Mouse (Mus musculus) MEL (cell line): ENCODE data around the gene Pdia2. TPM values are rescaled to one million over a fixed set of nuclear protein-coding genes. Genes with fewer than 3 reads are reported as not detected.
"Not testable (repeated sequence)": the region's sequence is repeated elsewhere in the genome, so short reads cannot be mapped to it uniquely, and the experiment has no call there.

Experiments used
- DNase-seq: peaks from one replicate; pipeline ENCODE4 v3.0.0; 2011; ENCODE audit warnings: low read depth, low spot score
- H3K27ac ChIP-seq: 2 replicates; pipeline ENCODE4 v1.5.1; 2012; ENCODE audit warnings: low read depth, mild to moderate bottlenecking, control low read depth, low read length, moderate library complexity; ENCODE audit not compliant: control insufficient read depth
- H3K27me3 ChIP-seq, 2 experiments: fragments of 150-350 bp in 1 of 2; sonication (generic) in 1 of 2; 2 replicates each; pipeline ENCODE4 v1.6.1; 2012; ENCODE audit warnings: low read length in 2 of 2, mild to moderate bottlenecking in 2 of 2, improper control_type of control experiment in 1 of 2, moderate library complexity in 1 of 2; ENCODE audit not compliant: insufficient read depth in 2 of 2, control insufficient read depth in 1 of 2
- H3K36me3 ChIP-seq, 2 experiments: 2 replicates each; pipeline ENCODE4 v1.6.1; 2012 to 2014; ENCODE audit warnings: low read length in 2 of 2, improper control_type of control experiment in 1 of 2, inconsistent platforms in 1 of 2, mild to moderate bottlenecking in 1 of 2; ENCODE audit not compliant: insufficient read depth in 2 of 2, control insufficient read depth in 1 of 2
- H3K4me1 ChIP-seq, 2 experiments: fragments of 150-350 bp in 1 of 2; sonication (generic) in 1 of 2; 2 replicates each; pipeline ENCODE4 v1.6.1; 2012; ENCODE audit warnings: low read length in 2 of 2, improper control_type of control experiment in 1 of 2, mild to moderate bottlenecking in 1 of 2; ENCODE audit not compliant: insufficient read depth in 2 of 2, control insufficient read depth in 1 of 2
- H3K4me3 ChIP-seq, 2 experiments: fragments of 150-350 bp in 1 of 2; sonication (generic) in 1 of 2; 2 replicates each; pipeline ENCODE4 v1.5.1; 2012; ENCODE audit warnings: low read depth in 2 of 2, low read length in 2 of 2, mild to moderate bottlenecking in 2 of 2, moderate library complexity in 2 of 2, control low read depth in 1 of 2, improper control_type of control experiment in 1 of 2; ENCODE audit not compliant: control insufficient read depth in 1 of 2, insufficient read depth in 1 of 2
- H3K79me2 ChIP-seq: 2 replicates; pipeline ENCODE4 v1.6.1; 2012; ENCODE audit warnings: mild to moderate bottlenecking, low read length, moderate library complexity; ENCODE audit not compliant: control insufficient read depth, poor library complexity, insufficient read depth
- H3K9ac ChIP-seq: 2 replicates; pipeline ENCODE4 v1.6.1; 2012; ENCODE audit warnings: low read depth, mild to moderate bottlenecking, control low read depth, low read length, moderate library complexity; ENCODE audit not compliant: control insufficient read depth, poor library complexity, severe bottlenecking
- H3K9me3 ChIP-seq: fragments of 150-350 bp; sonication (generic); replicated peaks from 2 replicates; pipeline ENCODE4 v1.6.1; 2012; ENCODE audit warnings: mild to moderate bottlenecking, low read length, improper control_type of control experiment, moderate library complexity; ENCODE audit not compliant: insufficient read depth
- BHLHE40 ChIP-seq: IDR thresholded peaks from 2 replicates; pipeline ENCODE4 v1.6.1; 2012; ENCODE audit warnings: low read depth, mild to moderate bottlenecking, inconsistent platforms, low read length, improper control_type of control experiment, borderline replicate concordance
- CTCF ChIP-seq, 3 experiments: IDR thresholded peaks in 2 of 3; conservative IDR thresholded peaks in 1 of 3; 2 replicates each; pipeline ENCODE4 v1.5.1; 2011 to 2012; ENCODE audit warnings: low read length in 3 of 3, low read depth in 2 of 3, mild to moderate bottlenecking in 2 of 3, improper control_type of control experiment in 1 of 3, inconsistent platforms in 1 of 3, mixed read lengths in 1 of 3, moderate library complexity in 1 of 3; ENCODE audit not compliant: control insufficient read depth in 1 of 3, insufficient read depth in 1 of 3, poor library complexity in 1 of 3, severe bottlenecking in 1 of 3
- E2F4 ChIP-seq: IDR thresholded peaks from 2 replicates; pipeline ENCODE4 v1.6.1; 2011; ENCODE audit warnings: low read depth, low read length, improper control_type of control experiment, borderline replicate concordance
- EP300 ChIP-seq, 2 experiments: IDR thresholded peaks; 2 replicates each; pipeline ENCODE4 v1.6.1; 2011; ENCODE audit warnings: improper control_type of control experiment in 2 of 2, low read length in 2 of 2, low read depth in 1 of 2, mild to moderate bottlenecking in 1 of 2
- ETS1 ChIP-seq: IDR thresholded peaks from 2 replicates; pipeline ENCODE4 v1.6.1; 2012; ENCODE audit warnings: low read depth, mild to moderate bottlenecking, inconsistent platforms, low read length, improper control_type of control experiment, moderate library complexity
- GABPA ChIP-seq: IDR thresholded peaks from 2 replicates; pipeline ENCODE4 v1.6.1; 2012; ENCODE audit warnings: low read depth, mild to moderate bottlenecking, inconsistent platforms, low read length, improper control_type of control experiment, moderate library complexity
- GATA1 ChIP-seq: IDR thresholded peaks from 2 replicates; pipeline ENCODE4 v1.6.1; 2011; ENCODE audit warnings: low read depth, low read length, improper control_type of control experiment
- HCFC1 ChIP-seq: IDR thresholded peaks from 2 replicates; pipeline ENCODE4 v1.6.1; 2012; ENCODE audit warnings: low read depth, mild to moderate bottlenecking, inconsistent platforms, low read length, improper control_type of control experiment, moderate library complexity
- JUND ChIP-seq: IDR thresholded peaks from 2 replicates; pipeline ENCODE4 v1.6.1; 2011; ENCODE audit warnings: low read depth, mild to moderate bottlenecking, improper control_type of control experiment, low read length
- MAZ ChIP-seq: IDR thresholded peaks from 2 replicates; pipeline ENCODE4 v1.6.1; 2012; ENCODE audit warnings: low read depth, mild to moderate bottlenecking, inconsistent platforms, low read length, improper control_type of control experiment
- MYB ChIP-seq: IDR thresholded peaks from 2 replicates; pipeline ENCODE4 v1.6.1; 2011; ENCODE audit warnings: mild to moderate bottlenecking, low read depth, low read length, improper control_type of control experiment
- NELFE ChIP-seq: IDR thresholded peaks from 2 replicates; pipeline ENCODE4 v1.6.1; 2011; ENCODE audit warnings: low read depth, low read length, improper control_type of control experiment
- NRF1 ChIP-seq: IDR thresholded peaks from 2 replicates; pipeline ENCODE4 v1.6.1; 2014; ENCODE audit warnings: low read depth, mild to moderate bottlenecking, inconsistent platforms, low read length, improper control_type of control experiment, moderate library complexity; ENCODE audit not compliant: poor library complexity, insufficient read depth, severe bottlenecking
- POLR2A ChIP-seq, 2 experiments: IDR thresholded peaks; 2 replicates each; pipeline ENCODE4 v1.6.1; 2011 to 2012; ENCODE audit warnings: low read length in 2 of 2, mild to moderate bottlenecking in 2 of 2, control low read depth in 1 of 2, improper control_type of control experiment in 1 of 2, low read depth in 1 of 2, moderate library complexity in 1 of 2; ENCODE audit not compliant: control insufficient read depth in 1 of 2, insufficient read depth in 1 of 2, poor library complexity in 1 of 2
- POLR2AphosphoS5 ChIP-seq: IDR thresholded peaks from 2 replicates; pipeline ENCODE4 v1.6.1; 2012; ENCODE audit warnings: low read depth, borderline replicate concordance, mild to moderate bottlenecking, inconsistent platforms, low read length, moderate library complexity, mixed read lengths
- RAD21 ChIP-seq: IDR thresholded peaks from 2 replicates; pipeline ENCODE4 v1.6.1; 2011; ENCODE audit warnings: mild to moderate bottlenecking, low read depth, low read length, improper control_type of control experiment
- SMC3 ChIP-seq: IDR thresholded peaks from 2 replicates; pipeline ENCODE4 v1.6.1; 2011; ENCODE audit warnings: low read depth, low read length, improper control_type of control experiment
- TBP ChIP-seq: IDR thresholded peaks from 2 replicates; pipeline ENCODE4 v1.8.0; 2011; ENCODE audit warnings: low read depth, low read length, improper control_type of control experiment
- TCF12 ChIP-seq: IDR thresholded peaks from 2 replicates; pipeline ENCODE4 v1.6.1; 2014; ENCODE audit warnings: low read depth, mild to moderate bottlenecking, inconsistent platforms, low read length, improper control_type of control experiment, moderate library complexity
- UBTF ChIP-seq: IDR thresholded peaks from 2 replicates; pipeline ENCODE4 v1.6.1; 2012; ENCODE audit warnings: low read depth, mild to moderate bottlenecking, inconsistent platforms, low read length, improper control_type of control experiment, moderate library complexity, borderline replicate concordance; ENCODE audit not compliant: insufficient read depth
- ZKSCAN1 ChIP-seq: IDR thresholded peaks from 2 replicates; pipeline ENCODE4 v1.6.1; 2012; ENCODE audit warnings: low read depth, mild to moderate bottlenecking, inconsistent platforms, low read length, improper control_type of control experiment, moderate library complexity
- ZMIZ1 ChIP-seq: IDR thresholded peaks from 2 replicates; pipeline ENCODE4 v1.6.1; 2012; ENCODE audit warnings: low read depth, mild to moderate bottlenecking, inconsistent platforms, low read length, improper control_type of control experiment, moderate library complexity
- ZNF384 ChIP-seq: IDR thresholded peaks from 2 replicates; pipeline ENCODE4 v1.6.1; 2012; ENCODE audit warnings: low read depth, mild to moderate bottlenecking, inconsistent platforms, low read length, improper control_type of control experiment
- polyA plus RNA-seq, 2 experiments: library from polyadenylated mRNA; stranded (reverse) in 1 of 2; unstranded in 1 of 2; fragments of >175 nt in 1 of 2; fragments of >200 nt in 1 of 2; gene quantifications; 2 replicates each; pipeline versions ENCODE4 v1.2.1 to v1.2.4; 2012; ENCODE audit warnings: low replicate concordance in 2 of 2, low read depth in 1 of 2; ENCODE audit not compliant: insufficient read length in 2 of 2, insufficient read depth in 1 of 2, missing spikeins in 1 of 2
- total RNA-seq: library from RNA; depleted of rRNA; stranded (reverse); fragments of 300-350 nt; gene quantifications from 2 replicates; pipeline ENCODE4 v1.2.3, GENCODE M21; 2012

Gene Pdia2
- total and polyA plus RNA-seq, 3 experiments, result 11.2 to 13.6 TPM; not detected in 1

GRCm38 (mm10) chr17:26175248-26175647 lies 23.6 kb downstream of the Pdia2 start:
- not testable (repeated sequence) for H3K9ac ChIP-seq, H3K27me3 ChIP-seq, H3K4me1 ChIP-seq, H3K27ac ChIP-seq, H3K9me3 ChIP-seq, H3K4me3 ChIP-seq, H3K79me2 ChIP-seq, DNase-seq
- TF ChIP-seq CTCF (IDR thresholded peaks at IDR 0.05 in 2 of 3, conservative IDR thresholded peaks at IDR 0.05 in 1 of 3; ENCODE audit: control insufficient read depth in 1 of 3, insufficient read depth in 1 of 3, low read depth in 2 of 3, low read length in 3 of 3, poor library complexity in 1 of 3, severe bottlenecking in 1 of 3) (peak in 2 of 3 experiments; percentile 13 to 28; a peak in 2 of 6 replicates), SMC3 (0 out of 2 replicates have a peak, but pooled peaks have one; percentile 2)
- H3K36me3 ChIP-seq, result peaks cover 2 to 29% of the 10 kb centered on the region in 2 experiments; a peak in 3 of 4 replicates

GRCm38 (mm10) chr17:26168039-26168438 lies 30.8 kb downstream of the Pdia2 start:
- Histone ChIP-seq H3K36me3 (peaks cover 2 to 9% of the 10 kb centered on the region in 2 experiments; a peak in 3 of 4 replicates), H3K4me3 (no peak overlapping the region), H3K79me2 (peaks cover 20% of the 10 kb centered on the region), H3K27ac (no peak overlapping the region), H3K27me3 (no peaks in the 10 kb centered on the region), H3K9me3 (no peaks in the 10 kb centered on the region), H3K9ac (no peak overlapping the region), H3K4me1 (no peaks in the 10 kb centered on the region)
- no peak for TF ChIP-seq TBP
- no peak for TF ChIP-seq MYB
- no peak for TF ChIP-seq ETS1
- TF ChIP-seq CTCF (IDR thresholded peaks at IDR 0.05 in 2 of 3, conservative IDR thresholded peaks at IDR 0.05 in 1 of 3; ENCODE audit: control insufficient read depth in 1 of 3, insufficient read depth in 1 of 3, low read depth in 2 of 3, low read length in 3 of 3, poor library complexity in 1 of 3, severe bottlenecking in 1 of 3), result no peak
- no peak for TF ChIP-seq ZKSCAN1
- TF ChIP-seq JUND, result no peak
- no peak for TF ChIP-seq E2F4
- TF ChIP-seq UBTF, result no peak
- TF ChIP-seq BHLHE40, result no peak
- TF ChIP-seq MAZ, result no peak
- no peak for TF ChIP-seq POLR2AphosphoS5
- TF ChIP-seq GABPA, result no peak
- TF ChIP-seq ZMIZ1, result no peak
- no peak for TF ChIP-seq TCF12
- peak; percentile 42 for DNase-seq

DNA sequence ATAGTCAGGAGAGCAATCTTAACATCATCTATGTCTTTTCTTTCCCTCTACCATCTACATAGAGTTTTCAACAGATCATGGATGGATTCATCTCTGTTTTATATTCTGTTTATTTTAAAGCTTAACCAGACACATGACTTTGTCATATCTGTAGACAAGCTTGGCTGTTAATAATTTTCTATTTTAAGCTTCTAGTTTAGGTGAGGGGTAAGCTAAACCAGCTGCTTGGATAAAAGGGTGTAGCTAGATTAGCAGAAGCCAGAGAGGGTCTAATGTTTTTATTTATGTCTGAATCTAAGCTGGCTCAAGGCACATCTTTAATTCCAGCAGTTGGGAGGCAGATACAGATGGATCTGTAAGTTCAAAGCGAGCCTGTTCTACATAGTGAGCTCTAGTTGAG lies 36.2 kb downstream of the Pdia2 start:
- peaks cover 3 to 12% of the 10 kb centered on the region in 2 experiments for H3K36me3 ChIP-seq
- TF ChIP-seq MYB, result no peak
- TF ChIP-seq NRF1, result no peak
- TF ChIP-seq POLR2A (IDR thresholded peaks at IDR 0.05; ENCODE audit: control insufficient read depth in 1 of 2, insufficient read depth in 1 of 2, low read depth in 1 of 2, low read length in 2 of 2, poor library complexity in 1 of 2), result no peak
- no peak for TF ChIP-seq JUND
- no peak for TF ChIP-seq MAZ
- TF ChIP-seq ZNF384, result no peak
- TF ChIP-seq ZKSCAN1, result no peak
- TF ChIP-seq UBTF, result no peak
- no peak for TF ChIP-seq RAD21
- no peak for TF ChIP-seq SMC3
- no peak for TF ChIP-seq EP300 (IDR thresholded peaks at IDR 0.05; ENCODE audit: low read depth in 1 of 2, low read length in 2 of 2)
- no peak for TF ChIP-seq GATA1
- TF ChIP-seq NELFE, result no peak
- no peak for TF ChIP-seq HCFC1
- H3K9me3 ChIP-seq, result no peaks in the 10 kb centered on the region
- H3K4me1 ChIP-seq, result no peaks in the 10 kb centered on the region
- H3K27me3 ChIP-seq, result no peaks in the 10 kb centered on the region
- no peak for DNase-seq
- no peak overlapping the region for H3K4me3 ChIP-seq
- no peak overlapping the region for H3K9ac ChIP-seq
- H3K27ac ChIP-seq, result no peak overlapping the region
- H3K79me2 ChIP-seq, result peaks cover 41% of the 10 kb centered on the region
